Mouse (Mus musculus): ENCODE results near the gene Cnot10. TPM values are rescaled to one million over a fixed set of nuclear protein-coding genes. Genes with fewer than 3 reads are reported as not detected.

The Cnot10 gene
- total RNA-seq, 2 experiments from 2014 or later: 30.8 to 31.3 TPM

- DNase-seq: no peak
These were observed 64.0 kb downstream of the Cnot10 start for GRCm38 (mm10) chr9:114576001-114576400.

DNA sequence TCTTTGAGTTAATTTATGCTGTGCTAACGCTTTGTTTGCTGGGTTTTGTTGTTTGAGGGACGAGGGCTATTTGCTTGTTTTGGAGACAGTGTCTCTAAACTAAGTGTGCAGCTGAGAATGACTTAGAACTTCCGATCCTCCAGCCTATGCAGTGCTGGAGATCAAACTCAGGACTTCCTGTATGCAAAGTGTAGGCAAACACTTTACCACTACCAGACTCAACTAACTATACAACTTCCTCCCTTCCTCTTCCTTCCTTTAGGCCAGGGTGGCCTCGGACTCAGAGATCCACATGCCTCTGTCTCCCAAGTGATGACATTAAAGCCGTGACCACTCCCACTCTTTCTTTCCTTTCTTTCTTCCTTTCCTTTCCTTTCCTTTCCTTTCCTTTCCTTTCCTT lies 66.5 kb downstream of the Cnot10 start:
- no peak for DNase-seq

DNA sequence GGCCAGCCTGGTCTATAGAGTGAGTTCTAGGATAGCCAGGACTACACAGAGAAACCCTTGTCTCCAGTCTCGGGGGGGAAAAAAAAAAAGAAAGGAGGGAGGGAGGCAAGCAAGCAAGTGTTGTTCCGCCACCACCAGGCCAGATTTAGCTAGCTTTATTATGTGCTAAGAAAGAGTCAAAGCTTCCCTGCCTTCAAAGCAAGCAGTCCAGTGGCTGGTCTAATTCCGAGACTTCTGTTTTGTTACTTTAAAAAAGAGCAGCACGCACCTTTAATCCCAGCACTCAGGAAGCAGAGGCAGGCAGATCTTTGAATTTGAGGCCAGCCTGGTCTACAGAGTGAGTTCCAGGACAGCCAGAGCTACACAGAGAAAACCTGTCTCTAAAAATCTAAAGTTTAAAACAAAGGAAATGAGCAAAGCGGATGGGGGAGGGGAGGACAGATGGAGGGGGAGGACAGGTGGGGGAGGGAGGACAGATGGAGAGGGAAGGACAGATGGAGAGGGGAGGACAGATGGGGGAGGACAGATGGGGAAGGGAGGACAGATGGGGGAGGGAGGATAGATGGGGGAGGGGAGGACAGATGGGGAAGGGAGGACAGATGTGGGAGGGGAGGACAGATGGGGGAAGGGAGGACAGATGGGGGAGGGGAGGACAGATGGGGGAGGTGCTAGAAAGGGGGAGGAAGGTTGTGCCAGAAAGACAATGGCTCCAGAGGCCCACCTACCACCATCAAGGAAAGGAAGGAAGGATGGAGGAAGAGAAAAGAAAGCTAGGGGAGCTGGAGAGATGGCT lies 71.1 kb downstream of the Cnot10 start:
- DNase-seq: no peak

GRCm38 (mm10) chr9:114564667-114565066 lies 75.3 kb downstream of the Cnot10 start:
- no peak for DNase-seq

DNA sequence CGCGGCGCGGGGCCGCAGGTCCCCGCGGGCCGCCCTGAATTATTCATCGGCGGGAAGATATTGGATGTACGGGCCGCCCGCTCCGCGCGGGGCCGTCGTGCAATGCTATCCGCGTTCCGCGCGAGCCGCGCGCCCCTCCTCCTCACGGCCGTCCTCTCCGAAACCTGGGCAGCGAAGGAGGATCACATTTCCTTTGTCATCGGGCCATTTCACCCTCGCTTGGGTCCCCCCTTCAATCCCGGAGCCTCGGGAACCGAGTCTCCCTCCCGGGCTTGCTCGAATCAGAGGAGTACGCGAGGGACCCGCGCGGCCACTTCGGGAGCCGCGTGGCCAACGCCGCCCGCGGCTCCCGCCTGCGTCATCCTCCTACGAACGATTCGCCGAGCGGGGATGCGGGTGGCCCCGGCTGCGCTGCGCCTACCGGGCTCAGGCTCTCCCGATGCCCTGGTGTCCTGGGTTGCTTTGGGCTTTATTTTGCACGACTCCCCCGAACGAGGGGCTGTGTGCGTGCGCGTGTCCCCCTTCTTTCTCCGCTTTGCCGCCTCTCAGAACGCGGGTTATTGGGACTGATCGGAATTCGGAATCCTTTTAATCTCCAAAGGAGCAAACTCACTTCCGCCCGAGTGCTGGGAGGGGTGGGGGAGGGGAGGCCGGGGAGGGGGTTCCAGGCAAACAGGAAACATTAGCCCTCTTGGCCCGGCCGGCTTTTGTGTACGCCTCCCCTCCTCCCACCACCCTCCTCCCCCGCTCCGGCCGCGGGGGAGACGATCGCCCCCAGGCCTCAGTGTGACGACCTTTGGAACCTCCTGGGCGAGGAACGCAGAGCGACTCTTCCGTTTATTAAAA lies 76.0 kb downstream of the Cnot10 start, which contains the start of gene Trim71:
Gene Trim71 (minus strand): TSS at position 609 of the 846 bp plus-strand sequence.
- DNase-seq: no peak

DNA sequence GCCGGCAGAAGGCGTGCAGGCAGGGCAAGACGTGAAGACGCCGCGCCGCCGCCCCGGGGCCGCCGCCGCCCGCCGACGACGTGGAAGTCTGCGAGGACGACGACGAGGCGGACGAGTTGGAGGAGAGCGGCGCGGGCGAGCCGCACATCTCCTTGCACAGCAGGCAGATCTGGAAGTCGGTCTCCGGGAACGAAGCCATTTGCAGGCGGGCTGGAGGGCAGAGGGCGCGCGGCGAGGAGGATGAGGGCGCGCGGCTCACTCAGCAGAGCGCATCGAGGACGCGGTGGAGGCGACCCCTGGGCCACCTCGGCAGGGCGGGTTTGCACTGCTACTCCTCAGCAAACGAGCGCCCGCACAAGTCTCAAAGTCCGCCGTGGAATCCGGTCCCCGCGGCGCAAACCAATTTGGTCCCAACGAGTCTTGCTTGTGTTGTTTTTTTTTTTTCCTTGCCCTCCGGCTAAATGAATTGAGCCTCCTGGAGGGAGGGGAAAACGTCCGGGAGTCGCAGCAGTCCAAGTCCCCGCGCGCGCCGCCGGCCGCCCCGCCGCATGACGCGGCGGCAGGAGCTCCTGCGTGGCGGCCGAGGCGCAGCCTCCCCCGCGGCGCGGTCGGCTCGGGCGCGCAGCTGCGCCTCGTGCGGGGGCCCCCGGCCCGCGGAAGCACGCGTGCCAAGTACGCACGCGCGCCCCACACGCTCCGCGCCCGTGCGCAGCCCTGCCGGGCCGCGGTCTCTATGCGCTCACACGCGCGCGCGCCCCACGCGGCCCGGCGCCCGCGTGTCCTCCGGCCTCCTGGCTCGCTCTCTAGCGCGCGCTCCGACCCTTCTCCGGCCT lies 76.8 kb downstream of the Cnot10 start:
- DNase-seq: no peak

- no peak for DNase-seq
These were observed 77.7 kb downstream of the Cnot10 start for GRCm38 (mm10) chr9:114562031-114562918.

- no peak for DNase-seq
These were observed 78.4 kb downstream of the Cnot10 start for GRCm38 (mm10) chr9:114561671-114561971.

- no peak for DNase-seq
These were observed 79.0 kb downstream of the Cnot10 start for GRCm38 (mm10) chr9:114560771-114561670.

- no peak for DNase-seq
These were observed 79.8 kb downstream of the Cnot10 start for GRCm38 (mm10) chr9:114560141-114560540.

DNA sequence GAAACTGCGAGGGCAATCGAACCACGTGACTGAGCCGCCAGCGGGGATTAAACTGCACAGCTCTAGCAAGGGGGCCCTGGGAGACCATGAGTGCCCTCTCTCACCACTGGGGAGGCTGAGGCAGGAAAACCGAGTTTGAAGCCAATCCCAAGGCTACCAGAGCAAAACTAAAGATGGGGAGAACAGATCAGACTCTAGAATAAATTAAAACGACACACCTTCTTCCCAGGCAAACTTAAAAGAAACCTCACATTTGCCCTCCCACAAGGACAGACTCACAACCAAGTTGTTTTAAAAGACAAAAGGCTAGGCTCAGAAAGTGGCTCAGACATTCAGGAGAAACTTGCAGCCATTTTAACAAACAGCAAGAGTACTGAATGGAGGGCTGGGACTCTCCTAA lies 82.9 kb downstream of the Cnot10 start:
- DNase-seq: no peak

- no peak for DNase-seq
These were observed 83.6 kb downstream of the Cnot10 start for GRCm38 (mm10) chr9:114556276-114556855.

- no peak for DNase-seq
These were observed 85.5 kb downstream of the Cnot10 start for GRCm38 (mm10) chr9:114554355-114554979.

GRCm38 (mm10) chr9:114553828-114554227 lies 86.2 kb downstream of the Cnot10 start:
- no peak for DNase-seq

DNA sequence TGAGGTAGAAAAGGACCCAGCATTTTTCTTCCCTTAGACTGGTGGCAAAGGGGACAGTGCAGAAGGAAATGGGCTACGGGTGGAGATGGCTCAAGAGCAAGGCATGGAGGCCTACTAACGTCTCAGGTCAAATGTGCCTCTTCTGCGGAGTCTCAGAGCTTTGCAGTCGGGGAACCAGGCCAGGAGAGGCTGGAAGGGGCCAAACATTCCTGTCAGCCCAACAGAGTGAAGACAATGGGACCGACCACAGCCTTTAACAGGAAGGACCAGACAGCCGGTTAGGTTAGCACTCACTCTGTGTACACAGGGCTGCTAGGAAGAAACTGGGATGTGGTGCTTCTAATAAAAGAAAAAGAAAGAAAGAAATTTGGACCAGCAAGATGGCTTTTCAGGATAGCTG lies 90.0 kb downstream of the Cnot10 start:
- DNase-seq: no peak

DNA sequence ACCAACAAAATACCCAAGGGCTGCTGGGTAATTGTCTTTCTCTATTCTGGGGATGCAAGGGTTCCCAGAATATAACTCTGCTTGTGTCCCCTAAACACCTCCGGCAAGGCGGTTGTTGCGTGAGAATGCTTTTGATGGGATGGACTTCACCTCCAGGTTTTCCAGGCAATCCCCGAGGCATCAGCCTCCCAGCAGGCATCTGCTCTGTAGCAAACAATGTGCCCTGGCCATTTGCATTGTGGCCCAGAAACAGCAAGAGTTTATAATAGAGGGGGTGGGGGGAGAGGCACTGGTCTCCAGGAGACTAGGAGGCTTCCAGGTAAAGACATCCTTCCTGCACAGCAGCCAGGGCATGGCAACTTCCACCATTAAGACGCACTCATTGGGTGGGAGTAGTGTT lies 90.9 kb downstream of the Cnot10 start:
- no peak for DNase-seq

DNA sequence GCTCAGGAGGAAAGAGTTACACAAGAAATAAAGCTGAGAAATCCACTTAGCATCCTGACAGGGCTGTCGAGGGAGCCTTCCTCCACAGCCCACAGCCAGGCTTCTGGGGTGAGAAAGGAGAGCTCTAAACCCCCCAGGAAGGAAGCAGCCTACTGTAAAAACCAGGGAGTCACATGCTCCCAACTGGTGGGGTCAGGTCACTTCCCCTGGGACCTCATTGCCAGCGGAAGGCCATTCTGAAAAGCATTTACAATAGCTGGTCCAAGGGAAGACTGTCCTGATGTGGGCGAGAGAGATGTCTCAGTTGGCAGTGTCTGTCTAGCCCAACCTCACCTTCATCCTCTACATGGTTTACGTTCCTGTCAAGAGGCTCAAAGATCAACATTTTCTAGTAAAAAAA lies 91.5 kb downstream of the Cnot10 start:
- DNase-seq: no peak

- no peak for DNase-seq
These were observed 92.3 kb downstream of the Cnot10 start for GRCm38 (mm10) chr9:114547643-114548077.

DNA sequence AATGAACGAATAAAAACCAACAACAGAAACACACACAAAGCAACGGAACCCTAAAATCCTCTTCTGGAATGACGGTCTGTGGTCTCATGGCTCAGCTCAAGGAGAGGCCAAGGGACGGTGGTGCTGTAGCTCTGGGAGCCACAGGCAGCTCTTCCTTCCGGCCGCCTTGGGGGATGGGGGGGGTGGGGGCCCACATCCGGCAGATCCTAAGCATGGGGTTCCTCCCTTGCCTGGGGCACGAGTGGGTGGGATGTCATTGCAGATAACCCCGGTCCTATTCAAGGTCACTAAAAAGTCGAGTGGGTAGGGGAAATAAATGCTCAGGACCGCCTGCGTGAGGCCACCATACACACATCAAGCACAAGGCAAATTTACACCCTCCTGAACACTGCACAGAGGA lies 93.2 kb downstream of the Cnot10 start:
- DNase-seq: no peak
